In genomic region chr13:23534368-23535131, GRCm38 (mm10) we compare ENCODE assay signal across 8 mouse cellular contexts. TPM values are rescaled to one million over a fixed set of nuclear protein-coding genes. Genes with fewer than 3 reads are reported as not detected.
DNase-seq lines count a peak whose midpoint lies in the region; ATAC-seq and TF ChIP-seq lines count a peak whose summit lies in the region.

No protein-coding gene starts in this region.

- intact Hi-C loops in heart, postnatal 25 days (cut with DNase I): loop anchor here (5.0 kb wide), 3 partner anchors 48 to 1822 kb away; partner anchors contain the start of gene Hist1h4d

- no peaks in the 10 kb centered on the region for H3K9me3 ChIP-seq in heart, embryonic 11.5 days (replicated peaks; ENCODE audit: control insufficient read depth, low read length)
- H3K9me3 ChIP-seq in embryonic facial prominence, embryonic 11.5 days (replicated peaks; ENCODE audit: control insufficient read depth, low read length): no peaks in the 10 kb centered on the region
- H3K9me3 ChIP-seq in intestine, embryonic 15.5 days: no peaks in the 10 kb centered on the region
- no peaks in the 10 kb centered on the region for H3K9me3 ChIP-seq in midbrain, postnatal 0 days (ENCODE audit: low read length)

- peaks cover 12% of the 10 kb centered on the region for H3K4me1 ChIP-seq in heart, embryonic 11.5 days (ENCODE audit: control insufficient read depth, insufficient read depth, low read length)
- H3K4me1 ChIP-seq in embryonic facial prominence, embryonic 11.5 days (ENCODE audit: control insufficient read depth, insufficient read depth, low read length): no peaks in the 10 kb centered on the region
- peaks cover 15% of the 10 kb centered on the region for H3K4me1 ChIP-seq in intestine, embryonic 15.5 days (replicated peaks)
- H3K4me1 ChIP-seq in midbrain, postnatal 0 days (ENCODE audit: insufficient read depth, low read length): peaks cover 10% of the 10 kb centered on the region

- no peaks in the 10 kb centered on the region for H3K36me3 ChIP-seq in heart, embryonic 11.5 days (ENCODE audit: control insufficient read depth, insufficient read depth, low read length)
- H3K36me3 ChIP-seq in embryonic facial prominence, embryonic 11.5 days (replicated peaks; ENCODE audit: control insufficient read depth, insufficient read depth, low read depth, low read length): no peaks in the 10 kb centered on the region
- H3K36me3 ChIP-seq in intestine, embryonic 15.5 days: no peaks in the 10 kb centered on the region
- no peaks in the 10 kb centered on the region for H3K36me3 ChIP-seq in midbrain, postnatal 0 days (ENCODE audit: insufficient read depth, low read length)

- peak overlapping the region; percentile 80 for H3K9ac ChIP-seq in heart, embryonic 11.5 days (ENCODE audit: low read depth, low read length)
- H3K9ac ChIP-seq in embryonic facial prominence, embryonic 11.5 days (replicated peaks; ENCODE audit: low read length): peak overlapping the region; percentile 79
- peak overlapping the region; percentile 31 for H3K9ac ChIP-seq in intestine, embryonic 15.5 days
- no peak overlapping the region for H3K9ac ChIP-seq in midbrain, postnatal 0 days (replicated peaks; ENCODE audit: low read length, poor library complexity, severe bottlenecking)

- ATAC-seq in heart, embryonic 11.5 days (replicated peaks; ENCODE audit: insufficient number of reproducible peaks, low FRiP score, low TSS enrichment): no peak
- ATAC-seq in embryonic facial prominence, embryonic 11.5 days (replicated peaks; ENCODE audit: insufficient number of reproducible peaks, low FRiP score, low TSS enrichment, low read depth): 0 out of 2 replicates have a peak, but pooled peaks have one; percentile 0
- peak; percentile 32 for ATAC-seq in intestine, embryonic 15.5 days
- ATAC-seq in midbrain, postnatal 0 days (ENCODE audit: low FRiP score): no peak
- no peak for ATAC-seq in inflammation-experienced regulatory T-cells, adult 6 months

- peak overlapping the region; percentile 65 for H3K4me2 ChIP-seq in heart, embryonic 11.5 days
- peak overlapping the region; percentile 69 for H3K4me2 ChIP-seq in embryonic facial prominence, embryonic 11.5 days (ENCODE audit: low read depth, low read length)
- H3K4me2 ChIP-seq in intestine, embryonic 15.5 days (replicated peaks): peak overlapping the region; percentile 69
- H3K4me2 ChIP-seq in midbrain, postnatal 0 days (ENCODE audit: low read depth, low read length, poor library complexity, severe bottlenecking): peak overlapping the region; percentile 69

- peak overlapping the region; percentile 98 for H3K27ac ChIP-seq in heart, embryonic 11.5 days (ENCODE audit: low read depth, low read length)
- peak overlapping the region; percentile 97 for H3K27ac ChIP-seq in embryonic facial prominence, embryonic 11.5 days (replicated peaks; ENCODE audit: low read depth, low read length)
- H3K27ac ChIP-seq in intestine, embryonic 15.5 days: peak overlapping the region; percentile 93
- H3K27ac ChIP-seq in midbrain, postnatal 0 days (ENCODE audit: low read depth, low read length): no peak overlapping the region

- no peak for DNase-seq in heart, postnatal 25 days (ENCODE audit: low spot score)
- DNase-seq in 3T3-L1 (ENCODE audit: low read depth, low spot score): peak; percentile 82
- peak; percentile 77 for DNase-seq in embryonic facial prominence, embryonic 11.5 days (ENCODE audit: low spot score)
- DNase-seq in midbrain, postnatal 0 days (ENCODE audit: low spot score): no peak
- DNase-seq in frontal cortex, postnatal 14 days (ENCODE audit: low spot score in 2 of 2): no peak

- no peaks in the 10 kb centered on the region for H3K27me3 ChIP-seq in heart, embryonic 11.5 days (ENCODE audit: control insufficient read depth, insufficient read depth, low read length)
- H3K27me3 ChIP-seq in embryonic facial prominence, embryonic 11.5 days (ENCODE audit: control insufficient read depth, insufficient read depth, low read length): no peaks in the 10 kb centered on the region
- no peaks in the 10 kb centered on the region for H3K27me3 ChIP-seq in intestine, embryonic 15.5 days (replicated peaks)
- H3K27me3 ChIP-seq in midbrain, postnatal 0 days (ENCODE audit: insufficient read depth, low read length): no peaks in the 10 kb centered on the region

- no peak for TF ChIP-seq CTCF in midbrain, postnatal 0 days (IDR thresholded peaks at IDR 0.05)

- peak overlapping the region; percentile 57 for H3K4me3 ChIP-seq in heart, embryonic 11.5 days (ENCODE audit: low read depth, low read length)
- H3K4me3 ChIP-seq in embryonic facial prominence, embryonic 11.5 days (ENCODE audit: low read depth, low read length): peak overlapping the region; percentile 56
- peak overlapping the region; percentile 50 for H3K4me3 ChIP-seq in intestine, embryonic 15.5 days (replicated peaks)
- peak overlapping the region; percentile 46 for H3K4me3 ChIP-seq in midbrain, postnatal 0 days (ENCODE audit: low read depth, low read length)

- WGBS in heart, embryonic 11.5 days (ENCODE audit: insufficient replicate concordance): 1% methylated on average over 15 of the region's 15 CpGs
- WGBS in embryonic facial prominence, embryonic 11.5 days: under 1% methylated on average over 15 of the region's 15 CpGs
- under 1% methylated on average over 15 of the region's 15 CpGs for WGBS in intestine, embryonic 15.5 days
- WGBS in midbrain, postnatal 0 days: under 1% methylated on average over 15 of the region's 15 CpGs

RNA-seq across cellular contexts. Expression of gene Hist1h3g, which starts 0.7 kb away (rescaled TPM):
- 2.8 and 3.1 TPM in 2 replicates for polyA plus RNA-seq in heart, embryonic 11.5 days (2014; fragmentation: Nextera tagmentation; extraction: Ambion mirVana)
- 1 to 10 TPM; 3.4 to 4.1 TPM for total RNA-seq in heart, postnatal 25 days (2021)
- polyA plus RNA-seq in embryonic facial prominence, embryonic 11.5 days (2014; fragmentation: Nextera tagmentation; extraction: Ambion mirVana): 6.1 and 7.8 TPM in 2 replicates
- 6.1 and 6.2 TPM in 2 replicates for polyA plus RNA-seq in intestine, embryonic 15.5 days (2015; fragmentation: Nextera tagmentation; extraction: Ambion mirVana)
- total RNA-seq in midbrain, postnatal 0 days (2014; rRNA removed): 99.4 and 262 TPM in 2 replicates
- not detected in 2 replicates for polyA plus RNA-seq in midbrain, postnatal 0 days (2015; fragmentation: Nextera tagmentation; extraction: Ambion mirVana)
- 1 to 10 TPM in 1 of 3 experiments, not detected in 2; 1.5 TPM for polyA plus RNA-seq in inflammation-experienced regulatory T-cells, adult 6 months (2017; shearing (Covaris generic))

RNA-seq across cellular contexts. Expression of gene Hist1h2af, which starts 0.8 kb away (rescaled TPM):
- polyA plus RNA-seq in heart, embryonic 11.5 days (2014; fragmentation: Nextera tagmentation; extraction: Ambion mirVana): 1.4 and 2.3 TPM in 2 replicates
- total RNA-seq in heart, postnatal 25 days (2021): 10 to 100 TPM; 13.7 to 25.9 TPM
- polyA plus RNA-seq in embryonic facial prominence, embryonic 11.5 days (2014; fragmentation: Nextera tagmentation; extraction: Ambion mirVana): 7.8 and 7.9 TPM in 2 replicates
- 6.7 TPM in 1 of 2 replicates, not detected in the other for polyA plus RNA-seq in intestine, embryonic 15.5 days (2015; fragmentation: Nextera tagmentation; extraction: Ambion mirVana)
- 52.3 and 293 TPM in 2 replicates for total RNA-seq in midbrain, postnatal 0 days (2014; rRNA removed)
- 0.54 and 1.5 TPM in 2 replicates for polyA plus RNA-seq in midbrain, postnatal 0 days (2015; fragmentation: Nextera tagmentation; extraction: Ambion mirVana)
- not detected for polyA plus RNA-seq in inflammation-experienced regulatory T-cells, adult 6 months (2017; shearing (Covaris generic))

RNA-seq across cellular contexts. Expression of gene Hist1h4h, which starts 3.7 kb away (rescaled TPM):
- polyA plus RNA-seq in heart, embryonic 11.5 days (2014; fragmentation: Nextera tagmentation; extraction: Ambion mirVana): 2.1 and 3.4 TPM in 2 replicates
- total RNA-seq in heart, postnatal 25 days (2021): 100 to 1,000 TPM; 272 to 334 TPM
- 3.5 and 5.0 TPM in 2 replicates for polyA plus RNA-seq in embryonic facial prominence, embryonic 11.5 days (2014; fragmentation: Nextera tagmentation; extraction: Ambion mirVana)
- 4.6 and 4.8 TPM in 2 replicates for polyA plus RNA-seq in intestine, embryonic 15.5 days (2015; fragmentation: Nextera tagmentation; extraction: Ambion mirVana)
- 1,176 and 1,474 TPM in 2 replicates for total RNA-seq in midbrain, postnatal 0 days (2014; rRNA removed)
- 3.9 and 4.0 TPM in 2 replicates for polyA plus RNA-seq in midbrain, postnatal 0 days (2015; fragmentation: Nextera tagmentation; extraction: Ambion mirVana)
- 1 to 10 TPM; 3.9 to 8.3 (median 7.0) TPM for polyA plus RNA-seq in inflammation-experienced regulatory T-cells, adult 6 months (2017; shearing (Covaris generic))

RNA-seq across cellular contexts. Expression of gene Hist1h2bh, which starts 8.6 kb away (rescaled TPM):
- polyA plus RNA-seq in heart, embryonic 11.5 days (2014; fragmentation: Nextera tagmentation; extraction: Ambion mirVana): 0.43 and 0.66 TPM in 2 replicates
- 1 to 10 TPM; 1.4 to 1.9 TPM for total RNA-seq in heart, postnatal 25 days (2021)
- 0.67 and 1.3 TPM in 2 replicates for polyA plus RNA-seq in embryonic facial prominence, embryonic 11.5 days (2014; fragmentation: Nextera tagmentation; extraction: Ambion mirVana)
- 1.1 and 1.3 TPM in 2 replicates for polyA plus RNA-seq in intestine, embryonic 15.5 days (2015; fragmentation: Nextera tagmentation; extraction: Ambion mirVana)
- 8.7 and 34.2 TPM in 2 replicates for total RNA-seq in midbrain, postnatal 0 days (2014; rRNA removed)
- 0.16 TPM in 1 of 2 replicates, not detected in the other for polyA plus RNA-seq in midbrain, postnatal 0 days (2015; fragmentation: Nextera tagmentation; extraction: Ambion mirVana)
- polyA plus RNA-seq in inflammation-experienced regulatory T-cells, adult 6 months (2017; shearing (Covaris generic)): under 1 TPM in 2 of 3 experiments, not detected in 1; 0.38 to 0.89 TPM

RNA-seq across cellular contexts. Expression of gene Hist1h3f, which starts 9.3 kb away (rescaled TPM):
- polyA plus RNA-seq in heart, embryonic 11.5 days (2014; fragmentation: Nextera tagmentation; extraction: Ambion mirVana): 0.19 TPM in 1 of 2 replicates, not detected in the other
- total RNA-seq in heart, postnatal 25 days (2021): 10 to 100 TPM in 1 of 2 experiments, 1 to 10 TPM in 1; 6.4 to 10.6 TPM
- 1.2 and 1.5 TPM in 2 replicates for polyA plus RNA-seq in embryonic facial prominence, embryonic 11.5 days (2014; fragmentation: Nextera tagmentation; extraction: Ambion mirVana)
- polyA plus RNA-seq in intestine, embryonic 15.5 days (2015; fragmentation: Nextera tagmentation; extraction: Ambion mirVana): 0.45 and 0.97 TPM in 2 replicates
- 154 and 239 TPM in 2 replicates for total RNA-seq in midbrain, postnatal 0 days (2014; rRNA removed)
- 0.21 and 0.23 TPM in 2 replicates for polyA plus RNA-seq in midbrain, postnatal 0 days (2015; fragmentation: Nextera tagmentation; extraction: Ambion mirVana)
- polyA plus RNA-seq in inflammation-experienced regulatory T-cells, adult 6 months (2017; shearing (Covaris generic)): 1 to 10 TPM in 1 of 3 experiments, under 1 TPM in 2; 0.73 to 1.5 (median 0.74) TPM

Comparison
In these comparisons a context has a peak if more than half of its experiments do, and no peak if none do; other contexts are left out.
1. ATAC-seq: peak in embryonic facial prominence, embryonic 11.5 days (single experiment) and intestine, embryonic 15.5 days (single experiment); none in heart, embryonic 11.5 days (single experiment), midbrain, postnatal 0 days (single experiment) and inflammation-experienced regulatory T-cells, adult 6 months (single experiment).
2. DNase-seq: peak in 3T3-L1 (single experiment) and embryonic facial prominence, embryonic 11.5 days (single experiment); none in heart, postnatal 25 days (single experiment), midbrain, postnatal 0 days (single experiment) and frontal cortex, postnatal 14 days (0 of 2).
3. Peak in every context shown above with its lines, with median percentiles within 50 percentile points of each other: H3K4me2 ChIP-seq and H3K4me3 ChIP-seq.